Mouse (Mus musculus) Muller cell, postnatal 12 days (primary cell): ENCODE data around the gene Gna12.
A peak's percentile ranks its signal among the peaks of the same experiment; 100 is the strongest.

Source experiments
- DNase-seq: peaks from one replicate; pipeline ENCODE4 v3.0.0-alpha.2; 2015; ENCODE audit errors: inconsistent ontology term

The Gna12 gene

DNA sequence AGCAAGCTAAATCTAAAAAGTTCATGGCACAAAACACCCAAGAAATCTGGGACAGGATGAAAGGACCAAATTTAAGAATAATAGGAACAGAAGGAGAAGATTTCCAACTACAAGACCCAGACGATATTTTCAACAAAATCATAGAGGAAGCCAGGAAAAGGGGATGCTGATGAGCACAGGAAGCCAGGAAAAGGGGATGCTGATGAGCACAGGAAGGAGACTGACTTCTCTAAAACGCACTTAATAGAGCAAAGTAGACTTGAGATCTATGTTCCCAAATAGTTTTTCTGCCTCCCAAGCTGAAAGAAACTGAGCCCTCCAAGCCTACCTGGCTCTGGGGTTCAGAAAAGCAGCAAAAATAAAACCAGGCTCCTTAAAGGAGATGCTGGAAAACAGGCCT is 2.8 kb downstream of the Gna12 start:
- DNase-seq, result no peak

DNA sequence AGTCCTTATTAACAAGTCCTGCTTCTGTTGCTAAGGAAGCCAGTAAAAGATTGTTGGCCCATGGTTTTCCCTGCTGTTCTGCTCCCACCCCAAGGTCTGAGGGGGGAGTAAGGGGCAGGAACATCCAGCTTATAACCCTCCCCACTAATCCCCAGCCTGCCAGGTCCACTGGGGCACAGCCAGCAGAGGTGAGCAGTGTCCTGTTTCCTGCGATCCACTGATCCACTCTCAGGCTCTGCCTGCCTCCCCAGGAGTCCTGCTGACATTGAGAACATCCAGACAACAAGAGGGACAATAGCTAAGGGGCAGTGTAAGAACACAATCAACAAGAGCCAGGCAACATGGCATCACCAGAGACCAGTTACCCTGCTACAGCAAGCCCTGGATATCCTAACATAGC is 3.4 kb downstream of the Gna12 start:
- no peak for DNase-seq

DNA sequence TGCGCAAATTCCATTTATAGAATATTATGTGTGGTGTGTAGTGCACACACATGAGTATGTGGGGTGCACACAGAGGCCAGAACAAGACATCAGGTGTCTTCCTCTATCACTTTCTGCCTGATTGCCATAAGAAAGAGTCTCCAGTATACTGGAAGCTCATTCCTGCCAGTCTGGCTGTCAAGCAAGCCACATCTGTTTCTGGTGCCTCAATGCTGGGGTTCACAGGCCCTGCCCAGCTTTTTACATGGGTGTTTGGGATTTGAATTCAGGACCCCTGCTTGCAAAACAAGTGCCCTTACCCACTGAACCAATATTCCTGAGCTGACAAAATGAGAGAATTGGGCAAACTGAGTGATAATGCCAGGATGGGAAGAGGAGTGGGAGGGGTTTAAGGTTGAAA is 4.1 kb downstream of the Gna12 start:
- no peak for DNase-seq

DNA sequence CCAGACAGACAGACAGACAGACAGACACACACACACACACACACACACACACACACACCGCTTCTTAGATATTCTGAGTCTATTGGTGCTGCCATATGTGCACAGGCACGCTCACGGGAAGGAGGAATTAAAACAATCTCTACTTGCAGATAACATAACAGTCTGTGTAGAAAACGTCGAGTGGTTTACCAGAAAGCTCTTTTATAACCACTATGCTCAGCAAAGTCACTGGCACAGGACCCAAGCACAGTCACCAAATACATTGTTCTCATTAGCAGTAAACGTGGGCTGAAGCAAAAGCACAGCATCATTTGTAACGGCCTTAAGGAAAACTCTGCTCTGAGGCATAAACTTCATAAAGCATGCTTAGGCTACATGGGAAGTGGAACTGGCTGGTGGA is 6.1 kb downstream of the Gna12 start:
- DNase-seq, result no peak

DNA sequence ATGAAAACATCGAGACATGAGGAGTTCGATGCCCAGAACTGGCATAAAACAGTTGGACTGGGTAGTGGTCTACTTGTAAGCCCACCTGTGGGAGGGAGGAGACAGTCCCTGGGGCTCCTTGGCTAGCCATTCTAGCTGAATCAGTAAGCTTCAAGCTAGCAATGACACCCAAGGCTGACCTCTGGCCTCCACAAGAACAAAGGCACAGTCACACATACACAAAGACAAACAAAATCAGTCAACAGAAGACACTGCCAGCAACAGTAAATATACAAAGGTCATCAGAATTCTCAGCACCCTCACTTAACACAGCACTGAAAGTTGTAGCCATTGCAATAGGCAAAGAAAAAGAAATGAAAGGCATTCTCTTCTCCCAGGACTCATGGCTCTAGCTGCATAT is 6.8 kb downstream of the Gna12 start:
- no peak for DNase-seq

DNA sequence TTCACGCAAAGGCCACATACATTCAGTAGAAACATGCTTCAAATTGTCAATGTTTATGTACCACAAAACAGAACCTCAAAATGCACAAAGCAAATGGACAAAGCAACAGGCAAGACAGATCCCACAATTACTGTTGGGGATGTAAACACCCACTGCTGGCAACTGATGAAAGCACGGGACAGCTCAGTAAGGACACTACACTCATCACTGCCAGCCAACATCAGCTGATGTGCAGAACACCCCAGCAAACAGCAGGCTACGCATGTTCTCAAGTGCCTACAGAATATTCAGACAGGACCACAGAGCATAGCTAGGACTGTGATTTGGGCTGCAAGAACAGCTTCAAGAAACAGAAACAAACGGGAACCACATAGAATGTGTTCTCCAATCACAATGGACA is 8.3 kb downstream of the Gna12 start:
- no peak for DNase-seq

DNA sequence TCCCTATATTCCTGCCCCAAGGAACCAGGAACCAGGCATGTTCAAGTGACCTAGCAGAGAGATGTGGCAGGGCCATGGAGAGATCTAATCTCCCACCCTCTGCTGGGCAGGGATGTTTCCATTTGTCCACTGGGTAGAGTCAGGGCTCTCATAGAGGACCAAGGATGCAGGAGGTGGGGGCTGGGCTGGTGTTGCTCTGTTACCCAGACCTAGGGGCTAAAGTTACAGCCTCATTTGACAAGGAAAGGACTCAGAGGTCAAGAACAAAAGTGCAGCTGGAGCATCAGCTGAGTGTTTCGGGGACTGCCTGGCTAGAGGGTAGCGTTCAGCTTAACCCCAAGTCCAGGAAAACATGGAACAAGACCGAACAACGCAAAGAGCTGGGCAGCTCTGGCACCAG is 9.7 kb downstream of the Gna12 start:
- no peak for DNase-seq

DNA sequence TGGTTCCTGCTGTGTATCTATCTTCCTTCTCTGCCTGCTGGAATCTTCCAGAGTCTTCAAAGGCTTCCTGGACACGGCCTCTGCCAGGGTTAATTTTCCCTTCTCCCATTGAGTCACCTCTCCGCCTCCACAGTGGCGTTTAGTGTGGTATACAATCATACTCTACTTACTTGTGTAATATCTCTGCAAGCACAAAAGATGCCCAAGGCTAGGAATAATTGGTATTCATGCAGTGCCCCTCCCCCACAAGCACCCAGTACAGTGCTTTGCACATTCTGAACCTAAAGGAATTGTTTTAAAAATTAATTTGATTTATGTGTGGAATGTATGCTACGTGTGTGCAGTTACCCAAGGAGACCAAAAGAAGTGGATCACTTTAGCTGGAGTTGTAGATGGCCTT is 10.6 kb downstream of the Gna12 start:
- DNase-seq, result peak; percentile 56

DNA sequence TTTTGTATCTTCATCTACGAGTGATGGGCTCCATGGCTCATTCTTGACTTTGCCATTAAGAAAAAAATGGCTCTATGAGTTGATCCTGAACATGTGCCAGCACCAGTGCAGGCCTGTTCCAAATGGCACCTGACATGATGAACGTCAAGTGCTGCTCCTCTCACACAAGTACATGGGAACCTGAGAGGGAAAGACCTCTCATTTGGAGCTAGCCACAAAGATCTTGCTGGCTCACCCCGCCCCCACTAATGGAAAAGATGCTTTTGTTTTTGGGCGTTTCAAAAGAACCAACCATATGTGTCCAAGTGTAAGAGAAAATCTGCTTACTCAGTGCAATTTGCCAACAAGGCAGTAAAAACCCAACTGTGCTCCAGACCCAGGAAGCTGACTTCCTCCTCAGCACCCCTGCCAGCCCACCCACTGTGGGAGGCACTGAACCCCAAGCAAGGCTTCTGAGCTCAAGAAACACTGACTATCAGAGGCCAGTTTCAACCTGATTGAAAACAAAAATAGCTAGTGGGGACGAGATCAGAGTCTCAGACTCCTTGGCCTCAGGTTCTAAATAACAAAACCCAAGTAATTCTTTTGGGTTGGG is 11.7 kb downstream of the Gna12 start:
- DNase-seq, result no peak

DNA sequence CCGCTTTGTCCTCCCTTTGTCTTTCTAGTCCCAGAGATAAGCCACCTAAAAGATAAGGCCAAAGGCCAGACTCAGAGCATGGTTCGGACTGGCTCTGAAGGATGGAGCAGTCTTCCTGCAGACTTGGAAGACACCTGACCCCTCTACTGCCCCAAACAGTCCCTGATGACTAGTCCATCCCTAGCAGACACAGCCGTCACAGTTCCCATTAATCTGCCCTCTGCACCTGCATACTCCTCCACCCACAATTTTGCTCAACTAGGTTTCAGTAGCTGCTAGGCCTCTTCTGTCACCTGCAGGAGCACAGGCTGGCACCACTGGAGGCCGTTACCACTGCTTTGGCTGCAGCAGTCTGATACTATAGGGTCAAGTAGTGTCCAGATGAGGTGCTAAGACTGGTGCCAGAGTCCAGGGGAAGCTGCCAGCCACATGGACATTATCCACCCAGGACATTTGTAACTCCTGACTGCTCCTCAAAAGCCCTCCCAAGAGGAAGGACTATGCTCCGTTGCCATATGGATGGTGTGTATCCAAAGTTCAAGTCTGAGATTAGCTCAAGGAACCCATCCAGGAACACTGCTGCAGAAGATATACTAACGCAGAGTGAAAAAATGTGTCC is 13.2 kb downstream of the Gna12 start:
- DNase-seq, result no peak

DNA sequence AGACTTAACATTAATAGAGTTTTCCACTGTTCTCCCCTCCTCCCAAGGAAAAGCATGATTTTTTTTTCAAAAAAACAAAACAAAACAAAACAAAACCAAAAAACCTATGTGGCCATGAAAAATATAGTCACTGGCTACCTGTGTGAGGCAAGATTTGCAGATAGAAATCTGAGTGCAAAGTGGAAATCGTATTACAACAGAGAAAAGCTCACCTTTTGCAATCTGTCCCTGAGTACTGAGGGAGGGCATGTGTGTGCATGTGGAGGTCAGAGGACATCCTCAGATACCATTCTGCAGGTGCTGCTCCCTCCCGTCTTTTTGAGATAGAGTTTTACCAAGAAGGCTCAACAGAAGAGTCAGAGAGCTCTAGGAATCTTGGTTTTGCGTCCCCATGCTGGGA is 14.2 kb downstream of the Gna12 start:
- DNase-seq, result no peak

DNA sequence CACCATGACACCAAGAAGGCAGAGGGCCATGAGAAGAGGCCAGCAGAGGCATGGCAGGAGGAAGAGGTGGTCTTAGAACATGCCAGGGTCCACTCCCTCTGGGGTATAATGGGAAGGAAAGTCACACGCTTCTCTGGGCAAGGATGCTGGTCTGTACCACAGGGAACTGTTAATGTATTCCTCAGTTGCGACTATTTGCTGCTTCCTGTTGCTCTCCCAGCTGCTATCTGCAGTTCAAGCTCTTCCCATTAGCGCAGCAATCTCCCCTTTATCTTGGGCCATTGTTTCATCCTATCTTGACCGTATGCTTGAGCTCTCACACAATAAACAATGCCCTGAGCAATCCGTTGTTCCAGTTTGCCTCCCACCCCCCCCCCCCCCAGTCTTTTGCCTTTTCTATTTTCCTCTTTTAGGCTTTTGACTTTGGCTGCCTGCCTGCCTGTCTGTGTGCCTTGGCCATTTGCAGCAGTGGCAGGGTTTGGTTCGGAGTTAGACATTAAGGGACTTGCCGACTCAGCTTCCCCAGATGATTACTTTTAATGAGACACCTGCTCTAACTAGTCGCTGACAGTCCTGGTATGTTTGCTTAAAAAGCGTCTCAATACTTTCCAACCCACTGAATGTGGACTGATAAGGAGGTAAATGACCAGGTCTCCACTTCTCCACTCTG is 15.0 kb downstream of the Gna12 start:
- no peak for DNase-seq

DNA sequence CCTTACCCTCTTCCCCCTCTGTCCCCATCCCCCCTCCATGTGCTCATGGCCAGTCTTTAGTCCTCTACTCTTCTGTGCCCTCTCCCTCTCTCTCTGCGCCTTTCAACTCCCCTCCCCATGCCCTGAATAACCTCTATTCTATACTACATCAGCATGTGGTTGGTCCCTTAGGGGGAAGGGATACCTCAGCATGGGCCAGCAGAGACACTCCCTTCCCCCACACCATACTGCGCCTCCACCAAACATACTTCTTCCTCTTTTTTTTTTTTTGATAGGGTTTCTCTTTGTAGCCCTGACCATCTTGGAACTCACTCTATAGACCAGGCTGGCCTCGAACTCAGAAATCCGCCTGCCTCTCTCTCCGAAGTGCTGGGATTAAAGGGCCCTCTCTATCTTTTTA is 15.8 kb downstream of the Gna12 start:
- no peak for DNase-seq

DNA sequence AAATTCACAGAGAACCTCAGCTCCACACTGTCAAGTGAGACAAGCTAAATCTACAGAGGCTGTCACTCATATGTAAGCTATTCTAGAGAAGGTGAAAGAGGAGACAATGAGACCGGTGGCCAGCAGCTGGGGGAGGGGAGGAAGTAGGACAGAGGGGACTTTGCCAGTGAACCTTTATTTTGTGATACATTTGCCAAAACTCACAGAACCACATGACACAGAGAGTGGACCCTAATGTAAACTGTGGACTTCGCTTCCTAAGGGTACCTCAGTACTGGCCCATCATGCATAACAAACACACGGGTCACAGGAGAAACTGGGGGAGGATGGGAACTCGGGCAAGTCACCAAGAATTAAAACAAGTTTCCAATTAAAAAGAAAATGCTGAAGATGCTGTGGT is 17.5 kb downstream of the Gna12 start:
- peak; percentile 77 for DNase-seq

DNA sequence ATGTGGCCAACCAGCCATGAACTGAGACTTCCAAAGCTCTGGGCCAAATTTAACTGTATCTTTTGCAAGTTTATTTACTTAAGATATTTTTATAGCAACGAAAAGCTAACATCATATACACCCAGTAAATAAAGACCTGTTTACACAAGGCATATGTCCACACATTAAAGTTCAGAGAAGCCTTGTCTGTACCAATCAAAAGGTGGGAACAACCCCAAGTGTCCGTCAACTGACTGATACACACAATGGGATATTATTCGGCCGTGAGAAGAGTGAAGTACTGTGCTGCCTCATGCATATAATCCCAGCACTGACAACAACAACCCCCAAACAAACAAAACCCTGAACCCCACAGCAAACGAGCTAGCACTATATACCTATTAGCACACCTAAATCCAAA is 18.2 kb downstream of the Gna12 start:
- DNase-seq, result no peak

DNA sequence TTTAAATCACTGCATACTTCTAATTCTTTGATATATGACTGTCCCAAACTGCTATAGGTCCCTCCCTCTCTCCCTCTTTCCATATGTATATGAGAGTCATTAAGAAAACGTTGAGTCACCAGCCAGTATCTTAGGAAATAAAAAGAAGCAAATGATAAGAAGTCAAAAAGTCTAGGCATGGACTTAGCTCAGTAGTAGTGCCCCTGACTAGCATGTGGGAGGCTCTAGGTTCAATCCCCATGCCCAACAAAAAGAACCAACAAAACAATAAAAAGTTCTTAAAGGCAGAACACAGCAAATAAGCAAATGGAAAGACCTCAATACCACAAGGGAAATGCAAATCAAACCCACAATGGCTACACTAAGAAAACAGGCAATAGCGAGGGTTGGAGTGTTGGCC is 18.8 kb downstream of the Gna12 start:
- DNase-seq, result no peak

DNA sequence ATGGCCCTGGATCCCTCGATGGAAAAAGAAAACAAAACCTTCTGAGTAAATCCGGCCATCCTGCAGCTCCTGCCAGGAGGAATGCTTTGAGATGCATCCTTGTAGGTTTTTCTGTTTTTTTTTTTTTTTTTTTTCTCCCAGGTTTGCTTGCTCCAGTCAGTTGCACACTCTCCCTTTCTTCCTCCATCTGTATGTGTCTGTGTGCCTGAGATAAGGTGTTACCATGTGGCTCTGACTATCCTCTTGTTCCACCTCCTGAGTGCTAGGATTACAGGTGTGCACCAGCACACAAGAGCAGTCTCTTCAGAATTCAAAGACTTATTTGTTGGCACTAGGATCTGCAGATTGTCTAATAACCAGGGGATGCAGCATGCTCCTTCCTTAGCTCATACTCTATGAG is 23.3 kb downstream of the Gna12 start:
- no peak for DNase-seq

DNA sequence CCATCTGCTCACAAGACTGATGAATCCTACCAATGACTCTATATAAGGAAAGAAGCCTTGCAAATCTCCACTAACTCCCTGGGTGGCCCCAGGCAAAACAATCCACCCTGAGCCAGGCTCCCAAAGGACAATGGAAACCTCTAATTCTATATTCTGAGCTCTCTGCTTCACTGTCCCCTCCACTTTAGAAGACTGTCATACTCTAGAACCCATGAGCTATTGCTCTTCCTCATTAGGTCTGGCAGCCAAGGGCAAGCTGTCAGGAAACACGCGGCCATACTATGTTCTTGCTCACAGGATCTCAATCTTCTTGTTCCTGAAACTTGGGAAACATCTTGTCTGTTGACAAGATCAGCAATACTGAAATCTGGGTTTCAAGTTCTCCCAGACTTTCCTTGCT is 24.0 kb downstream of the Gna12 start:
- no peak for DNase-seq

DNA sequence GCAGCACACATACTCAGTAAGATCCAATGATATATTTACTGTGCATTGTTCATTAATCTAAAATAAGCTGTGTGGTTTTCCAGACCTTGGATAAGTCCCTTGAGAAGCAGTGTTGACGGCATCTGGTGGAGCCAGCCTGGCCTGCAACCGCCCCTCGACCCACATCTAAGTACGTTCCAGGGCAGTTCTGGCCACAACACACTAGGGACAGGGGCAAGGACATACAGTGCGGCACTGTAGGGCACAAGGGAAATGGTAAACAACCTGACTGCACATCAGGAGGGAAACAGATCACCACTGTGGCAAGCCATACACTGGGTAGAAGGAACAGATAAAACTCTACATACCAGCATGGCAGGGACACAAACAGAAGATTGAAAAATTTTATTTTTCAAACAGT is 28.4 kb downstream of the Gna12 start:
- no peak for DNase-seq

DNA sequence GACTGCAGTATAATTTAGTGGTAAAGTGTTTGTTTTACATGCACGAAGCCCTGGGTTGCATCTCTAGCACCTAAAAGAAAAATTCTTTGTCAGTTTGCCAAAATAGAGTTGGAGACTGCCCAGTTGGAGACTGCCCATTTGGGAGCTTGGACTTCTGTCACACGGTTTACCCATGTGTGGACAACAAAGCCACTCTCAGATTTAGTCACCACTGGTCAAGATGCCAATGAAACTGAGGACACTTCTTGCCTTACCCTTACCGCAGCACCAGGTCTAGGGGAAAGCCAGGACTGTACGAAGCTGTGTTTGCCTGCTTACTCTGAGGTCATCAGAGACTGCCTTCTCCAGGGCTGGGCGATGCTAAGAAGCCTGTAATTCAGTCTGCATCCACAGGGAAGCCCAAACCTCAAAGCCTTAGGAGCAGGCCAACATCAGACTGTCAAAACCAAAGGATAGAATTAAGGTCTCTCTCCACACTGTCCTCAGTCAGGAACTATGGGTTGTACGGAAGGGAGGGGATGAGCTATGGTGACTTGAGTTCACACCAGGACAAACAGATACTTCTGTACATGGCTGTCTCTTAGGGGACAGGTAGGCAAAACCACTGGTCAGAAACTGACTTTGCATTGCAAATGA is 29.8 kb downstream of the Gna12 start:
- peak; percentile 84 for DNase-seq

DNA sequence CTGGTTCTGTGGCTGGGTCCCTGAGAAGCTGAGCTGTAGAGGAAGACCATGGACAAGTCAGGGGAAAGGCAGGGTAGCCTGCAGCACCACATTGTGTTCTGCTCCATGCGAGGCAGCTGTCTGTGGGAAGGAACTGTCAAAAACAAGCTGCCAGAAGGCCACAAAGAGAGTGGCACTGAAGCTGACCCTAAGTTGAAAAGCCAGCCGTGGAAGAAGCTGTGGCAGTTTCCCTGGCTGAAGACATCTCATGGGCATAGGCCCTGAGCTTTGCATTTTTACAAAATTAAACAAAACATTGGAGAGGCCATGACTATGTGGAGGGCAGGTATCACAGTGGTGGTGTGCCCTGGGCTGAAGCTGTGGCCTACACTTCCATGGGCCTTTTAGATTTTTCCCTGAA is 31.0 kb downstream of the Gna12 start:
- DNase-seq, result no peak

DNA sequence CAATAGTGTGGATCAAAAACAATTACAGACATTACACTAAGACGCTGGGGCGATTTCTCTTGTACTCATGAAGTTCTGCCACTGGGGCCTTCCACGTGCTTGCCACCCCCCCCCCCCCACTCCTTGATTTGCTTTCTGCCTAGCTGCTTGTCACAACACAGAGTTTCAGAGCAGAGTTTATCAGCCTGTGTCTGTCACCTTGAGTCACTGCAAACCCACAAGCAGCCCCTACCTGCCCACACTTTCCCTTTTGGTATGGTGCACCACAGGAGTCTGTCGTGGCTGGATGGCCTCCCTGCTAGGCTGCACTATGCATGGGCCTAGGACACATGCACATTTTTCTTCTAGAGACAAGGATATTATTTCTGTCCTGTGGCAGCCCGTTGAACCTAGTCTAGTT is 31.5 kb downstream of the Gna12 start:
- DNase-seq, result no peak

DNA sequence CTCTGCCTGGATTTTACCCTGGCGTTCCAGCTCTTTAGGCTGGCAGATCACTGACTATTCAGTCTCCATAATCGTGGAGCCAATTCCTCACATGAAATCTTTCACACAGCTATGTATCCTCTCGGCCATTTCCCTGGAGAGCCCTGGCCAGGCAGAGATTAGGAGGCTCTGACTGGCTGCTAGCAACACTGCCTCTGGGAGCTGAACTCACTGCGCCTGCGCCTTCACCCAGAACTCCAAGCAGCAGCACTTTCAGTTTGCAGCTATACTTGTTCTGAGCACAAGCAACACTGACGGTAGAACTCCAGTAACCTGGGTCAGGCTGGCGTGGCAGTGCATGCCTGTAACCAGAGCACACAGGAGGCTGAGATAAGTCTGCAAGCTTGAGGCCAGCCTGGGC is 32.1 kb downstream of the Gna12 start:
- no peak for DNase-seq
